Mouse (Mus musculus) kidney, postnatal 25 days (tissue): Measurements from ENCODE around the gene Id1.
A peak's percentile ranks its signal among the peaks of the same experiment; 100 is the strongest.

ENCODE experiments used
- DNase-seq, 2 experiments: peaks; one replicate each; pipeline ENCODE4 v3.0.0; 2021; ENCODE audit warnings: mixed read lengths in 2 of 2

The Id1 gene

DNA sequence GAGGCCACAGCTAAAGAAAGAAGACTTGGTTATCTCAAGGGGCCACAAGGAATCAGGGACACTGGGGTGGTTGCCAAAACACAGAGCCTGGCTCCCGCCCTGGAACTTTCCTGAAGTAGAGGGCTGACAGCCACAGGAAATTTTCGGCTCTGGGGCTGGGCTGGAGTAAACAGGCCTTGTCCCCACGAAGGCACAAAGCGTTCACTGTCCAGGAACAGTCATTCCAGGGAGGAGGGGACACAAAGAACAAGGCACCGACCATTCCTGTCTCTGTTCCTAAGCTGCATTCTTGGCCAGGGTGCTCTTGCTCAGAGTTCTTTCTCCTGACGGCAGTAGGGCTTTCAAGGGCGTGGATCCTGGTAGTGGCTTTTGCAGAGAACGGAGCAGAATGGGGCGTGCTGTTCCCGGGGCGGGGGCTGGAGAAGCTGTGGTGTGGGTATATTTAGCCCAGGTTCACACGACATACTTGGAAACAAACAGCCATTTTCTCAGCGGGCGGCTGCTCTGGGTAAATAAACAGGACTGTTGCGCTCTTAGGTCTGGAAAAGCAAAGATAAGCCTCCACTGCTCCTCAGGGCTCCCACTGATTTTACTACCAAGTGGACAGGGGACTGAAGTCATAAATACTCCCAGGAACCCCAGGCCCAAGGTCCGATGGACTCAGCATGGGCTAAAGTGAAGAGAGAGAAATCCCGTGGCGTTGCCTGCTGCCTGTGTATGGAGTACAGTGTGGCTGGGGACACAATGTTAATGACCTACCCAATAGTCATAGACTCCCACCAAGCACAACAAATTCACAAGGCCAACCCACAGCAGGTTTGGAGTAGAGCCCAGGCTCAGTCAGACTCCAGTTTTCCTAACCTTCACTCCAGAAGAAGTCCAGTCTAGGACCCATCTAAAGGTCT lies 49.6 kb downstream of the Id1 start:
- peak; percentile 85 to 94 for DNase-seq
